Mouse (Mus musculus): ENCODE measurements around the gene Inppl1.

Inppl1 gene

GRCm38 (mm10) chr7:101837154-101837605, 849 bp downstream of the Inppl1 start:
- no peak for DNase-seq (ENCODE audit: low spot score)

DNA sequence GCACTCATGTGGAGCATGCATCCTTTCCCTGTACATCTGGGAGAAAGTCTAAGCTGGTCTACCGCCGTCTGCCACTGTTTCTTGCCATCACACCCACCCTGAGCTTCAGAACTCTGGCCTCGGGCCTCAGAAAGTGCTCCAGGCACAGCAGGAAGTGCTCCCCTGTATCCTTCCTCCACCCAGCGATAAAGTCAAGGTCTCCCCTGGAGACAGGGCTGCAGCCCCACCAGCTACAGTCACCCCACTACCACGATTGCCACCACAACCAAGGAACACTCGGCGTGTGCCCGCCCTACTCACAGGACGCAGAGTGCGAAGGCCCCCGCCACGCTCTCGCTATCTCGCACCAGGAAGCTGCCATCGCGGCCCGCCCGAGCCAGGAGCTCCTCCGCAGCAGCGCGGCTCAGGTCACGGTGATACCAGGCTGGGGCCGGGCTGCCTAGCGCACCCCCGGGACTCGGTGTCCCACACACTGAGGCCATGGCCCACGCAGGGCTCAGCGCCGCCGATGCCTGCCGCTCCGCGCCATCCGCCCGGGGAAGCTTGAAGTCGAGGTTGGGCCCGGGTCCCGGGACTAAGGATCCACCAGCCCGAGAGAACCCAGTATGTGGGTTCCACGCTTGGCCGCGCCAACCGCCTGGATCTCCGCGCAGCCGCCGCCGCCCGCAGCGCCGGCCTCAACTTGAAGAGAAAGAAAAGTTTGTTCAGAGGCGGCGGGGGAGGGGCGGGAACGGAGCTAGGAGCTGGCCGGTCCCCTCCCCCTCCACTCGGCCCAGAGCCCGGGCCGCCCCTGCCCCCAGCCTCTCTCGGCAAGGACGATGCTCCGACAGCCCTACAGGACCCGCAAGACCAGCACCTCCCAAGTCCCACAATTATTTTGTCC, 1.5 kb downstream of the Inppl1 start:
- DNase-seq (ENCODE audit: low spot score), result no peak

DNA sequence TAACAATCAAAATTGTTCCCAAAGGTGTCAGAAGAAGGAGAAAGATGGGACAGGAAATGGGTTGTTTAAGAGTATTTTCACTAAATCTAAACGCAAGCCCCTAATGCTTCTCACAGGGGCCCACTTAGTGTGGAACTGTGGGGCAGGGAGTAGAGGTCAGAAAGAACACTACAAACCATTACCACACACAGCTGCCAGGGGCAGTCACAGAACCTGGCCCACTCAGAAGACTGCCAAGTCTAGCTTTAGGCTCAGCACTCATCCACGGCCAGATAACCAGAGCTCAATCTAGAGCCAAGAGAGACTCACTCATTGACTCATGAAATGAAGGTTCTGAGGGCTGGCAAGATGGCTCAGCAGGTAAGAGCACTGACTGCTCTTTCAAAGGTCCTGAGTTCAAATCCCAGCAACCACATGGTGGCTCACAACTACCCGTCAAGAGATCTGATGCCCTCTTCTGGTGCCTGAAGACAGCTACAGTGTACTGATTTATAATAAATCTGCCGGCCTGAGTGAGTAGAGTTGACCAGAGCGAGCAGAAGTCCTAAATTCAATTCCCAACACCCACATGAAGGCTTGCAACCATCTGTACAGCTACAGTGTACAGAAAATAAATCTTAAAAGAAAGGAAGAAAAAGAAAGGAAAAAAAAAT, 2.4 kb downstream of the Inppl1 start:
- no peak for DNase-seq (ENCODE audit: low spot score)

DNA sequence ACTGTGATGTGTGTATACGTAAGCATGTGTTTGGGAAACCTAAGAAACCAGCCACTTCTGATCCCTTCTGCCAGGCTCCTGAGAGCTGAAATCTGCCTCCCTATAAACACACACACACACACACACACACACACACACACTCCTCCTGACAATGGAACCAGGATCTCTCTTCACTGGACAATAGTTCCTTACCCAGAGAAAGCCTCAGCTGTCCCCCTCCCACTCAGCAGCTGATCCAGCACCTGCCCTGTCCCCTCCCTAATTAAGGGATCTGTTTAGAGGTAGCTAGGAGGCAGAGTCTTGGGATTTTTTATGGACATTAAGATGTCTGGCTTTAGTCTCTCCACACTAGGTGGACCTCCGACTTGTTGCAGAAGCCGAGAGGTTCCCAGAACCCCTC, 3.1 kb downstream of the Inppl1 start:
- DNase-seq (ENCODE audit: low spot score), result no peak

DNA sequence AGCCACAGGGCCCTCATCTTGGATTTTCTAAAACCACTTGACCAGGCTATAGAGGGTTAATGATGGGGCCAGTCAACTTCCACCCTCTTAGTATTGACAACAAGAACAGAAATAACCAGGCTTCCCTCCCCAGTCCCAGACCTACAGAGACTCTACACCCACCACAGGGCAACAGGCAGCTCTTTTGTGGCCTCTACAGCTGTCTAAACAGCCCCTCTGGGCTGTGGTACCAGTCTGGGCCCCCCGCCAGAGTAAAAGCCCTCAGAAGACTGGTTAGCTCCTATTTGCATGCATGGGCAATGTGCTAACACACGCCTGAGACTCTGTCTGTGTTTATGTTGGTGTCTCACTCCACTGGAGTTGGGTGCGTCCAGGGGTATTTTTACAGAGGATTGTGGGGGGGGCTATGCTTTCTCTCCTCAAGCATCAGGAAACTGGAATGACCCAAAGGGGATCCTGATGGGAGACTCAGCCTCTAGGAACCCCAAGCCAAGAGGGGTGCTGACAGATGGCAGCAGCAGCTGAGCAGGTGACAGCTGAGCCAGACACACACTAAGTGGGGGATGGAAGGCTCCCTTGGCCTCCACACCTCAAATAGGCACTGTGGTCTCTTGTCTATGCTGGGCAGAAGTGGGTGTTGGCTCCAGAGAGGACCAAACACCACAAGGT, 4.0 kb downstream of the Inppl1 start:
- DNase-seq (ENCODE audit: low spot score), result no peak

GRCm38 (mm10) chr7:101833352-101833751, 4.7 kb downstream of the Inppl1 start:
- no peak for DNase-seq (ENCODE audit: low spot score)

GRCm38 (mm10) chr7:101832372-101832771, 5.7 kb downstream of the Inppl1 start:
- no peak for DNase-seq (ENCODE audit: low spot score)

DNA sequence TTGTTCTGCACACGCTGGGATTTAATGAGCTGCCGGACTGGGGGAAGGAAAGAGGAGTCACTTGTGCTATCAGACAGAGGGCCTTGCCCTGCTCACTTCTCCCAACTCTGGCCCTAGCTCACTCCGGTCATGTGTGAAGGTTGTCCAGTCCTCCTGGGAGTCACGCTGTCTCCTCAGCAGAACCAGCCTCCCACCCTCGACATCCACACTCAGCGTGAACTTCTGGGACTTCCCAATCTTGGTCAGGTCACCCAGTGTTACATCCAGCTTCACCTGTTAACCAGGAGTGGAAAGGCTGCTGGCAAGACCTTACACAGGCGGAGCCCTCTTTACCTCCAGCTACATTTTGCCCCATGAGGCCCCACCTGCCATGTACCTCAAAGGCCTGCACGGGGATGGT, 6.6 kb downstream of the Inppl1 start:
- DNase-seq (ENCODE audit: low spot score), result no peak

- DNase-seq (ENCODE audit: low spot score), result no peak
These were observed 7.7 kb downstream of the Inppl1 start for GRCm38 (mm10) chr7:101830373-101830772.

- DNase-seq (ENCODE audit: low spot score), result no peak
These were observed 14.0 kb downstream of the Inppl1 start for GRCm38 (mm10) chr7:101823758-101824630.

DNA sequence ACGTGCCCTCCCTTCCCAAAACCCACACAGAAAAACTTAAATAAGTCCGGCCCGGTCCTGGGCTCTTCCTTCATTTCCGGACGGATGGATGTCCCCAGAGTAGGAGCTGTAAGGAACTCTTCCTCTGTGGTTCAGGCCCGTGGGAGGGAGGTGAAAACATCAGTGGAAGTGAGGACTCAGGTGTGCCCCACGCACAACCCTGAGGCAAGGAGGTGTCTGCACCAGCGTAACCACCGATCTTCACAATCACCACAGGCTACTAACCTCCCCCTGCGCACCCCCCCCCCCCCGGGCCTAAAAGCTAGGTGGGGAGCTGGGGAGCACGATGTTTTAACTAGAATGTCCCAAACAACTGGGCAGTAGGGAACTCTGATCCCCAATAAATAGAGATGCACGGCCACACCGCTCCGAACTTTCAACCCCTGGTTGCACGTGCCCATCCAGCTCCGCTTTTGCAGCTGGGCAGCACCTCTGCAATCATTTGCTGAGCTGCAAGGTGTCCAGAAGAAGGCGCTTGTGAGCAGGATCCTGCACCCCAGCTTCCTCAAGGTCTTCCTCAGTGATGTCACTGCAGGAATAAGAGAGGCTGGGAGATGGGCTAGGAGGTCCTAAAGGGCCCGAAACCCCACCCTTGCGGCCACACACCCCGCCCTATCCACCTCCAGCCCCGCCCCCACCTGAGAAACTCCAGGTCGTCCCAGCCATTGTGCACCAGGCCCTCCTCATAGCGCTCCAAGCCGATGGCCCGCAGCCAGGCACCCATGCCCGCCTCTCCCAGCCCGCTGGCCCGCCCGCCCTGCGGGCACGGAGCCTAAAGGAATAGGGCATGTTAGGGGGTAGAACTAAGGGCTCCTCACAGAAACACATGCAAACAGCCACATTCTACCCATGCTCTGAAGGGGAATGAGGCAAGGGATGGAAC, 14.9 kb downstream of the Inppl1 start:
- no peak for DNase-seq (ENCODE audit: low spot score)

DNA sequence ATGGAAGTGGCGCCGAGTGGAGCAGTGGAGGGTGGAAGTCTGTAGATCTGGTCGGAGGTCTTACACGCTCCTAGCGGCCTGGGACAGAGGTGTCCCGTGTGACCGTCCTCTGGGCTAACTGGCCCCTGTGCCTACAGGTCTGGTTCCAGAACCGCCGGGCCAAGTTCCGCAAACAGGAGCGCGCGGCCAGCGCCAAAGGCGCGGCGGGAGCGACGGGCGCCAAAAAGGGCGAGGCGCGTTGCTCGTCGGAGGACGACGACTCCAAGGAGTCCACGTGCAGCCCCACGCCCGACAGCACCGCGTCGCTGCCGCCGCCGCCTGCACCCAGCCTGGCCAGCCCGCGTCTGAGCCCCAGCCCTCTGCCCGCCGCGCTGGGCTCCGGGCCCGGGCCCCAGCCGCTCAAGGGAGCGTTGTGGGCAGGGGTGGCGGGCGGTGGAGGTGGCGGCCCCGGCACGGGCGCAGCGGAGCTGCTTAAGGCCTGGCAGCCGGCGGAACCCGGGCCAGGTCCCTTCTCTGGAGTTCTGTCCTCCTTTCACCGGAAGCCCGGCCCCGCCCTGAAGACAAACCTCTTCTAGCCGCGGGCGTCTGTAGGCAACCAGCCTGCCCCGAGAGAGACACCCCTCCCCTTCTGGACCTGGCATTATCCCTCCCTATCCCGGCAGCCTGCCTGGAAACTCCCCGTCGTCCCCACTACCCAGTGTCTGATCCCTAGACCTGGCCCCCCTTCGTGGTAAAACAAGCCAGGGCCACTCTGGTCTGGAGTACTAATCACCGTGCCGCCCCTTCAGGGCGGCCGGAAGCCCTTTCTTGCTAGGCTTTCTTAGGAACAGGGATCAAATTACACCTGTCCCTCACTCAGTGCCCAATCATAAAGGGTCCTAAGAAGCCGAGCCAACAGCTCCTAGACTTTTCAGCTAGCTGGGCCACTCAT, 16.2 kb downstream of the Inppl1 start:
- no peak for DNase-seq (ENCODE audit: low spot score)

GRCm38 (mm10) chr7:101820295-101821030, 17.6 kb downstream of the Inppl1 start:
- no peak for DNase-seq (ENCODE audit: low spot score)

DNA sequence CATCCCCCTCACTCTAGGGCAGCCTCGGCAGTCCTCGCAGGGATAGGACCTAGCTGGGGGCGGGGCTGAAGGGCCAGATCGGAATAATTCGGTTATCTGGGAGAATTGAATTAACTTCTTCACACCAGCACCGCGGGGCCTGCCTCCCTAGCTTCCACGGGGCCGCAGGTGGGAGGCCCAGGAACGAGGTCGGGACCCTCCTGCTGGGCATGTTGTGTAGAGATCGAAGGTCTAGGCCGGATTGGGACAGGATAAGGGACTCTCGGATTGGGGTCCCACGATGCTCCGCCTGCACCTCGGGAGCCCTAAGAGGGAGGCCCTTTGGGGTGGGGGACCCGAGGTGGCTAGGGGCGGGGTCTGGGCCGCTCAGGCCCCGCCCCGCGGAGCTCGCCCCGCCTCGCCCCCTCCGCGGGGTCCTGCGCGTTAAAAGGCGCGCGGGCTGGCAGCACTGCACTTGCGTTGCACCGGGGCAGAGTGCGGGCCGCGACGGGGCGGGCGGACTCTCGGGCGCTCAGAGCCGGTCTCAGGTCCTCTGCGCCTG, 20.1 kb downstream of the Inppl1 start, which contains the start of gene Phox2a:
Gene Phox2a (plus strand): TSS at position 453 of the 541 bp plus-strand sequence.
- no peak for DNase-seq (ENCODE audit: low spot score)

- no peak for DNase-seq (ENCODE audit: low spot score)
These were observed 61.0 kb downstream of the Inppl1 start for GRCm38 (mm10) chr7:101777053-101777452.

DNA sequence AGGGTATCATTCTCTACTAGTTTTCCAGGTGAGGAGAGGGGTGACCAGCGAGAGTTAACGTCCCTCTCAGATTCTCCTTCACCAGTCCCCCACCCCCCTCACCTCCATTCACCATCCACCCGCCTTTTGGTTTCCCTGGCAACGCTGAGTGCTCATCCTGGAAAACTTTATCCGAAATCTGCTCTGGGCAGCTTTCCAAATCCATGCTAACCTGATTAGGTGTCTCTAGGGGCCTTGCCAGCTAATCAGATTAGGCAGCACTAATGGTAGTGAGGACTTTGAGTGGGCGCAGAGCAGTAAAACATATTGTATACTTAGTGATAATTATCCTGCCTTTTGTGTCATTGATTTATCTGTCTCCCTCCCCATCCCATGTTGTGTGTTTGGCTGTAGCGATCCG, 65.3 kb downstream of the Inppl1 start:
- DNase-seq (ENCODE audit: low spot score), result peak; percentile 21
